Mouse (Mus musculus) small intestine, adult 2 months (tissue): ENCODE data around the gene 5730522E02Rik.

ENCODE experiments used
- CTCF ChIP-seq: fragments of 200-500 bp; IDR thresholded peaks from 2 replicates; pipeline ENCODE4 v1.5.1; 2012; ENCODE audit warnings: low read depth, mild to moderate bottlenecking, control low read depth, inconsistent platforms, low read length, moderate library complexity, mixed read lengths; ENCODE audit not compliant: insufficient replicate concordance, insufficient read length; ENCODE audit errors: extremely low read depth
- POLR2A ChIP-seq: fragments of 200-500 bp; IDR thresholded peaks from 2 replicates; pipeline ENCODE4 v1.6.1; 2012; ENCODE audit warnings: low read depth, mild to moderate bottlenecking, control low read depth, inconsistent platforms, low read length, moderate library complexity

GRCm38 (mm10) chr11:25853032-25853431 is 357.5 kb downstream of the 5730522E02Rik start:
- TF ChIP-seq CTCF (no peak), POLR2A (no peak)
